Mouse (Mus musculus) intestine, postnatal 0 days (tissue): ENCODE results near the gene Fkbp5. TPM values are rescaled to one million over a fixed set of nuclear protein-coding genes. Genes with fewer than 3 reads are reported as not detected.
A peak's percentile ranks its signal among the peaks of the same experiment; 100 is the strongest.
"Not testable (repeated sequence)": the region's sequence is repeated elsewhere in the genome, so short reads cannot be mapped to it uniquely, and the experiment has no call there.

ENCODE experiments used
- ATAC-seq: fragments of 200-750 bp; cut with Nextera tagmentation; 2 replicates; pipeline ENCODE4 v1.8.0; 2017; ENCODE audit warnings: mild to moderate bottlenecking, moderate TSS enrichment, moderate library complexity
- H3K27ac ChIP-seq: fragments of 300-500 bp; sonication (generic); 2 replicates; pipeline ENCODE4 v1.5.1; 2014; ENCODE audit warnings: mild to moderate bottlenecking, low read depth, low read length, moderate library complexity
- H3K27me3 ChIP-seq: fragments of 300-500 bp; sonication (generic); replicated peaks from 2 replicates; pipeline ENCODE4 v1.6.1; 2014; ENCODE audit warnings: low read length, mixed read lengths; ENCODE audit not compliant: control insufficient read depth, insufficient read depth
- H3K36me3 ChIP-seq: fragments of 300-500 bp; sonication (generic); 2 replicates; pipeline ENCODE4 v1.6.1; 2014; ENCODE audit warnings: mild to moderate bottlenecking, moderate library complexity; ENCODE audit not compliant: control insufficient read depth, insufficient read depth
- H3K4me1 ChIP-seq: fragments of 300-500 bp; sonication (generic); replicated peaks from 2 replicates; pipeline ENCODE4 v1.6.1; 2014; ENCODE audit warnings: antibody characterized with exemption, low read length, mixed read lengths; ENCODE audit not compliant: control insufficient read depth, insufficient read depth
- H3K4me2 ChIP-seq: fragments of 300-500 bp; sonication (generic); replicated peaks from 2 replicates; pipeline ENCODE4 v1.6.1; 2014; ENCODE audit warnings: low read depth, mild to moderate bottlenecking, moderate library complexity
- H3K4me3 ChIP-seq: fragments of 300-500 bp; sonication (generic); 2 replicates; pipeline ENCODE4 v1.5.1; 2014; ENCODE audit warnings: low read depth, low read length
- H3K9ac ChIP-seq: fragments of 300-500 bp; sonication (generic); 2 replicates; pipeline ENCODE4 v1.6.1; 2014; ENCODE audit warnings: mild to moderate bottlenecking, low read depth, low read length
- H3K9me3 ChIP-seq: fragments of 300-500 bp; sonication (generic); 2 replicates; pipeline ENCODE4 v1.6.1; 2016; ENCODE audit warnings: mixed run types; ENCODE audit not compliant: control insufficient read depth
- CTCF ChIP-seq: sonication (generic); IDR thresholded peaks from 2 replicates; pipeline ENCODE4 v1.5.1; 2016; ENCODE audit warnings: low read depth, mild to moderate bottlenecking, control low read depth, antibody characterized with exemption, moderate library complexity
- WGBS: fragments of 180-500 bp; shearing (Covaris S2); extraction: QIAGEN DNeasy Blood & Tissue Kit; methylation state at CpG from one replicate; pipeline ENCODE4 v1.1.7; 2014; 5-methylcytosine and 5-hydroxymethylcytosine counted together
- polyA plus RNA-seq: library from polyadenylated mRNA; unstranded; fragments of >200 nt; fragmentation: Nextera tagmentation; extraction: Ambion mirVana; gene quantifications from 2 replicates; pipeline ENCODE4 v1.2.1, GENCODE M21; 2015

Gene Fkbp5
- 9.7 and 10.1 TPM in 2 replicates for polyA plus RNA-seq

DNA sequence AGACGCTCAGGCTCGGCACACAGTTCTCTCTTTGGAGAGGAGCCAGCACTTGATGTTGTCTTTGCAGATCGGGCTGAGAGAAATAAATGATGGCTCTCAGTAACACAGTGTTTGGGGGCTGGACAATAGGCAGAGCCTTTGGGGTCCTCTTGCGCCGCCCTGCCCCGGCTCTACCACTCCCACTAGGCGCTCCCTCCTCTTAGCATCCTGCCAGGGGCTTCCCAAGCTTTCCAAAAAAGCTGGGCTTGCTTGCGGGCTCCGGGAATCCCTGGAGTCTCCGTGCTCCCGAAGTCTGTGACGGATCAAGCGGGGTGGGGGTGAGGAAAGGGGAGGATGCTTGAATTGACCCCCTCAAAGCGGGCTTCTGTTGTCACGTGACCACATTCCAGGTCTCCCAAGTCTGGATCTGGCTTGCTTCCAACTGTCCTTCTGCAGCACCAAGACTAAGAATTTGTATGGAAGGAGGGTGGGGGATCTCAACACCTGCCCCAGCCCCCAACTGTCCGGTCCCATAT is at the start of gene Fkbp5:
Gene Fkbp5, minus strand, starts transcription at position 87 of the 515 bp plus-strand sequence.
- Histone ChIP-seq H3K36me3 (no peaks in the 10 kb centered on the region), H3K4me2 (peak within 1 kb of the TSS; percentile 68), H3K4me3 (peak within 1 kb of the TSS; percentile 36), H3K27ac (peak within 1 kb of the TSS; percentile 92), H3K27me3 (no peaks in the 10 kb centered on the region), H3K4me1 (peaks cover 18% of the 10 kb centered on the region; the same call in 1 of the 2 replicates), H3K9me3 (no peaks in the 10 kb centered on the region), H3K9ac (peak within 1 kb of the TSS; percentile 67)
- 19% methylated on average over 16 of the region's 16 CpGs for WGBS
- no peak for TF ChIP-seq CTCF
- ATAC-seq, result no peak

DNA sequence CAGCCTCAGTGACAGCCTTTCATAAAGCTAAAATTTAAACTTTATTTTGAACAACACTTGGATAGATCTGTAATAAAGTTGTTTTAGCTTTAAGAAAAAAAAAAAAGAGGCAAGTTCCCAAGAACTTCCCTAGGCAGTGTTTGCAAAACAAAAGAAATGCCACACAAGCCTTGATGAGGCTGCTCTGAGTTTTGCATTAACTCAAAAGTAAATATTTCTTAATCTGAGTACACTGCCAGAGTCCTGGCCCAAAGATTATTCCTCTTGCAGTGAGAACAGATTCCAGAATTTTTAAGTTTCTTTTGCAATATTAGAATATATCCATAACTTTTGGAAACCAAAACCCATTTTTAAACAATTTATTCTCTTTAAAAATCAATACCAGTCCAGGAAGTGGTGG is 47.9 kb upstream of the Fkbp5 start:
- no peak for TF ChIP-seq CTCF
- Histone ChIP-seq H3K27me3 (no peaks in the 10 kb centered on the region), H3K36me3 (no peaks in the 10 kb centered on the region), H3K4me3 (no peak overlapping the region), H3K9ac (no peak overlapping the region), H3K4me2 (no peak overlapping the region), H3K27ac (no peak overlapping the region), H3K9me3 (no peaks in the 10 kb centered on the region), H3K4me1 (no peaks in the 10 kb centered on the region)
- no peak for ATAC-seq

DNA sequence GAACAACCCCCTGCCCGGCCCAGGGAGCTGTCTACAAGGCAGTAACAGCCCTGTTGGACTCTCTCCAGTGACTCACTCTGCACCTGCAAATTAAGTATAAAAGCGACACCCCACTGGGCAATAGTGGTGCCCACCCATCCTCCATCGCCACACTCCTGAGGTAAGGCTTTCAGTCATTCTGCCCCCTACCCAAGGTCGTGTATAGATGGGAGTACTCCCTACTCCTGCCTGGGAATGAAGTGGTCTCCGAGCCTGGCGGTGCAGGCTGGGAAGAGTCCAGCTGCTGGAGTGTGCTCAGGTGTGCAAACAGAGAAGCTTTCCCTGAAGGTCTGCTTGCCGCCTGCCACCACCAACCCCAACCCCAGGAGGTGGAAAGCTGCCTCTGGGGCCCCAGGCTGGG is 44.3 kb upstream of the Fkbp5 start:
- Histone ChIP-seq H3K36me3 (no peaks in the 10 kb centered on the region), H3K9ac (no peak overlapping the region), H3K27ac (no peak overlapping the region), H3K4me3 (no peak overlapping the region), H3K27me3 (no peaks in the 10 kb centered on the region), H3K4me1 (peaks cover under 1% of the 10 kb centered on the region; the same call in 1 of the 2 replicates), H3K9me3 (no peaks in the 10 kb centered on the region), H3K4me2 (no peak overlapping the region)
- ATAC-seq, result no peak
- 53% methylated on average over 7 of the region's 7 CpGs for WGBS
- no peak for TF ChIP-seq CTCF

DNA sequence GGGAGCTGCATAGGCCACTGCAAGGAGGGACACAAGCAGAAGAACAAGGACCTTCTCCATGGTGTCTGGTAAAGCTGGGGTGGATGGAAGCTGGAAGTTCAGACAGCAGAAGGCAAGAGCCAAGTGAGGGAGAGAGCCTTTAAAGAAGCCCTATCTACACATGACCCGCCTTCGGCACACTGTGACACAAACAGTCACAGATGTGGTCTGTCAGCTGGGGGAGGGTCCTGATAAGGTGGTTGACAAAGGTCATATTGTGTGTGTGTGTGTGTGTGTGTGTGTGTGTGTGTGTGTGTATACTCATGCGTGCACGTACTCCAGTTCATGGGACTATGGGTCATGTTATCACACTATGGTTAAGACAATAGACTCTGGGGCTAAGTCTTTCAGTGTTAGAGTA is 43.3 kb upstream of the Fkbp5 start, which contains the start of gene Clps:
Gene Clps, minus strand, starts transcription at position 169 of the 400 bp plus-strand sequence.
- Histone ChIP-seq H3K9me3 (no peaks in the 10 kb centered on the region), H3K4me2 (0 out of 2 replicates have a peak within 1 kb of the TSS, but pooled peaks have one; percentile 6), H3K27me3 (no peaks in the 10 kb centered on the region), H3K27ac (no peak within 1 kb of the TSS), H3K36me3 (no peaks in the 10 kb centered on the region), H3K4me1 (peaks cover 3% of the 10 kb centered on the region; the same call in 1 of the 2 replicates), H3K4me3 (no peak within 1 kb of the TSS), H3K9ac (no peak within 1 kb of the TSS)
- no peak for TF ChIP-seq CTCF
- no peak; the same call in 1 of the 2 replicates for ATAC-seq
- WGBS, result 52% methylated on average over 4 of the region's 4 CpGs

DNA sequence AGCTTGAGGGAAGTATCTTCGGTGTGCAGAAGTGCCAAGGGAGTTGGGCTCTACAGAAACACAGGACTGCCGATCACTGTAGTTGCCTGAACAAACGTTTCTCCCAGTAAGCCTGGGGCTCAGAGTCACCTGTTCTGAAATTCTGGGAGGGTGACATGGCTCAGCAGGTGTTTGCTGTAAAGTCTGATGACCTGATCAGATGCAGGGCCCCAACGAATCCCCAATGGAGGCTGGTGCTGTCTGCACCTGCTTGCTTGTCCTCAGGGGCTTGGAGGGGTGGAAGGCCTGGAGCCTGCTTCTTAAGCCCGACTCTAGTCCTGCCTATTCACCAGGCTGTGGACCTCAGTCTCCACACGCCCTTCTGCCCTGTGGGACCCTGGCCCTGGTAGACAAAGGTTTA is 40.4 kb upstream of the Fkbp5 start:
- Histone ChIP-seq H3K4me2 (no peak overlapping the region), H3K9ac (no peak overlapping the region), H3K27ac (no peak overlapping the region), H3K4me1 (peaks cover 3% of the 10 kb centered on the region; the same call in 1 of the 2 replicates), H3K4me3 (no peak overlapping the region), H3K27me3 (no peaks in the 10 kb centered on the region), H3K36me3 (no peaks in the 10 kb centered on the region), H3K9me3 (no peaks in the 10 kb centered on the region)
- WGBS, result 68% methylated on average over 6 of the region's 6 CpGs
- no peak for TF ChIP-seq CTCF
- ATAC-seq, result no peak

DNA sequence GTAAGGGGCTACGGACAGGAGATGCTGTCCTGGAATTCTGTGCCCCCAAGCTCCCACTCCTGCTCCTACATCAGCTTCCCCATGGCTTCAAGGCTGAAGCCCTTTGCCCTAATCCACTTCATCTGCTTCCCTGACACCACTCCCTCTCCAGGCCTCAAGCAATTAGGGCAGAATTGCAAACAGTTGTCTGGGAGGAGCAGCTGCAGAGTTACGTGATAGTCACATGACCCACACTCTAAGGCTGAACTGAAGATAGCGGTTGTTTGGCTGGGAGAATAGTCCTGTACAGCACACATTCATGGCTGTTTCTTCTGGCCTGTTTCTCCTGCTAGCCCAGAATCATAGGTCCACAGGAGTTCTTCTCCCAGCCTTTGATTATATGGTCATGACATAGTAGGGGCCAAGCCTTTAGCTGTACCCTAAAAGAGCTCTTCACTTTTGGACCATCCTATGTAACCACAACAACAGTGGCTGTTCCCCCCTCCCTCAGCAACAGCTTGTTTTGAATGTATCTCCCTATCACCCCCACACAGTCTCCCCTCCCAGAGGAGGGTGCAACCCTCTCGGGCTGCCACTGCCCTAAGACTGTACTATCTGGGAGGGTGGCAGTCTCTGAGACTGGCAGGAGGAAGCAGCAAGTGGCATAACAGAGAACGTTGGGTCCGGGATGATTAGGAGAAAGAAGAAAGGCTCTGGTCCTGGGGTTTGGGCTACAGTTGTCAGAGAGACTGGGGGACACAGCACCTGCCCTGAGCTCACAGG is 39.5 kb upstream of the Fkbp5 start:
- WGBS, result 40% methylated on average over 6 of the region's 6 CpGs
- H3K27ac ChIP-seq, result no peak overlapping the region
- H3K9ac ChIP-seq, result no peak overlapping the region

DNA sequence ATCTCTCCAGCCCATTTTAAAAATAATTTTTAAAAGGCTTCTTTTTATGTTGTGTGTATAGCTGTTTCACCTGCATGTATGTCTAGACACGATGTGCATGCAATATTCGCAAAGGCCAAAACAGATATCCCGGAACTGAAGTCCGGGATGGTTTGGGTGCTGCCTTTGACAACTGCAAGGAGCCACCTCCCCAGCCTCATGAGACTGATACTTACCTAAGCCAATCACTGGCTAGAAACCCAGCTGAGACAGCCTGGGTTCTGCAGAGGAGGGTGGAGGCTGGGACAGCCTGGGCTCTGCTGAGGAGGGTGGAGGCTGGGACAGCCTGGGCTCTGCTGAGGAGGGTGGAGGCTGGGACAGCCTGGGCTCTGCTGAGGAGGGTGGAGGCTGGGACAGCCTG is 36.7 kb upstream of the Fkbp5 start:
- not testable (repeated sequence) for H3K4me1 ChIP-seq, H3K9ac ChIP-seq, H3K9me3 ChIP-seq, ATAC-seq, H3K27me3 ChIP-seq, H3K36me3 ChIP-seq, H3K27ac ChIP-seq, H3K4me3 ChIP-seq, H3K4me2 ChIP-seq
- 93% methylated on average over 4 of the region's 4 CpGs for WGBS

More for the DNA sequence above, 39.5 kb upstream of the Fkbp5 start:
- H3K9me3 ChIP-seq, result no peaks in the 10 kb centered on the region
- no peaks in the 10 kb centered on the region for H3K27me3 ChIP-seq
- TF ChIP-seq CTCF, result peak; percentile 35
- H3K4me2 ChIP-seq, result no peak overlapping the region
- no peaks in the 10 kb centered on the region for H3K36me3 ChIP-seq
- H3K4me1 ChIP-seq, result peaks cover 3% of the 10 kb centered on the region; the same call in 1 of the 2 replicates
- ATAC-seq, result peak; percentile 75
- no peak overlapping the region for H3K4me3 ChIP-seq
